Mouse (Mus musculus) bone marrow, adult 2 months (tissue): ENCODE results near the gene Tmem170b. TPM values are rescaled to one million over a fixed set of nuclear protein-coding genes. Genes with fewer than 3 reads are reported as not detected.
A peak's percentile ranks its signal among the peaks of the same experiment; 100 is the strongest.

Experiments used
- H3K27ac ChIP-seq: fragments of 200-500 bp; 2 replicates; pipeline ENCODE4 v1.5.1; 2012; ENCODE audit warnings: low read depth, mild to moderate bottlenecking, control low read depth, inconsistent platforms, low read length; ENCODE audit not compliant: control insufficient read depth, poor library complexity, insufficient read depth
- H3K4me1 ChIP-seq: fragments of 200-500 bp; 2 replicates; pipeline ENCODE4 v1.6.1; 2011; ENCODE audit warnings: low read length; ENCODE audit not compliant: control insufficient read depth, insufficient read depth
- H3K4me3 ChIP-seq: fragments of 200-500 bp; replicated peaks from 2 replicates; pipeline ENCODE3; 2011; ENCODE audit warnings: mild to moderate bottlenecking, low read depth, low read length, control low read depth; ENCODE audit not compliant: control insufficient read depth
- CTCF ChIP-seq: fragments of 200-500 bp; IDR thresholded peaks from 2 replicates; pipeline ENCODE4 v1.5.1; 2011; ENCODE audit warnings: low read length, control low read depth; ENCODE audit not compliant: control insufficient read depth, insufficient read depth
- POLR2A ChIP-seq: fragments of 200-500 bp; IDR thresholded peaks from 2 replicates; pipeline ENCODE4 v1.6.1; 2011; ENCODE audit warnings: low read depth, mild to moderate bottlenecking, control low read depth, low read length, borderline replicate concordance; ENCODE audit not compliant: control insufficient read depth
- WGBS: fragments of 180-500 bp; shearing (Covaris S2); methylation state at CpG from one replicate; pipeline ENCODE4 v1.1.7; 2018; 5-methylcytosine and 5-hydroxymethylcytosine counted together
- polyA plus RNA-seq: library from polyadenylated mRNA; stranded (reverse); fragments of >200 nt; gene quantifications from 2 replicates; pipeline ENCODE4 v1.2.4, GENCODE M21; 2011; ENCODE audit warnings: low replicate concordance; ENCODE audit not compliant: missing spikeins, insufficient read depth, insufficient read length

The Tmem170b gene
- polyA plus RNA-seq, 1 experiment, result 7.1 TPM

DNA sequence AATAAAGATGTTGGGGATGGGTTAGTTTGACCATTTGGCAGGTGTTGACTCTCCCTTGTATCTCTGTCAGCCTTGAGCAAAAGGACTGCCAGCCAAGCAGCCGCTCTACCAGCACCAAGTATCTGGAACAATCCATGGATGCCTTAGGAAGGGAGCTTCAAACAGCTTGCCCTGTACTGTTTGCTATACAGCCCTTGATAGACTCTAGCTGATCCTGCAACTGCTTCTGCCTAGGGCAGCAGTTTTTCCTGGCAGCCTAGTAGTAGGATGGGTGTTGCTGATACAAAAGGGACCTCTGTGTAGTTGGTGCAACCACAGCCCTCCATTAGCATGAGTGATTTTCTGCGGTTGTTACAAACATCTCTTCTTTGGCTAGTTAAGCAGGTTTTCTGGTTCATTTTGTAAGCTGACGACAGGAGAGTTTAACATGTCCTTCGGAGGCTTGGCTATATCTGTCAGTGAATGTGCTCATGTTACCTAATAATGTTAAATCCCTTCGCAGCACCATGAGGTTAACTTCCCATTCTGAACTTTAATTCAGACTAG, 1.7 kb upstream of the Tmem170b start:
- peaks cover 4% of the 10 kb centered on the region; the same call in 1 of the 2 replicates for H3K4me1 ChIP-seq
- no peak overlapping the region for H3K4me3 ChIP-seq
- H3K27ac ChIP-seq, result peak overlapping the region; percentile 81
- 51% methylated on average over 5 of the region's 5 CpGs for WGBS
- TF ChIP-seq POLR2A, result no peak
- TF ChIP-seq CTCF, result no peak

DNA sequence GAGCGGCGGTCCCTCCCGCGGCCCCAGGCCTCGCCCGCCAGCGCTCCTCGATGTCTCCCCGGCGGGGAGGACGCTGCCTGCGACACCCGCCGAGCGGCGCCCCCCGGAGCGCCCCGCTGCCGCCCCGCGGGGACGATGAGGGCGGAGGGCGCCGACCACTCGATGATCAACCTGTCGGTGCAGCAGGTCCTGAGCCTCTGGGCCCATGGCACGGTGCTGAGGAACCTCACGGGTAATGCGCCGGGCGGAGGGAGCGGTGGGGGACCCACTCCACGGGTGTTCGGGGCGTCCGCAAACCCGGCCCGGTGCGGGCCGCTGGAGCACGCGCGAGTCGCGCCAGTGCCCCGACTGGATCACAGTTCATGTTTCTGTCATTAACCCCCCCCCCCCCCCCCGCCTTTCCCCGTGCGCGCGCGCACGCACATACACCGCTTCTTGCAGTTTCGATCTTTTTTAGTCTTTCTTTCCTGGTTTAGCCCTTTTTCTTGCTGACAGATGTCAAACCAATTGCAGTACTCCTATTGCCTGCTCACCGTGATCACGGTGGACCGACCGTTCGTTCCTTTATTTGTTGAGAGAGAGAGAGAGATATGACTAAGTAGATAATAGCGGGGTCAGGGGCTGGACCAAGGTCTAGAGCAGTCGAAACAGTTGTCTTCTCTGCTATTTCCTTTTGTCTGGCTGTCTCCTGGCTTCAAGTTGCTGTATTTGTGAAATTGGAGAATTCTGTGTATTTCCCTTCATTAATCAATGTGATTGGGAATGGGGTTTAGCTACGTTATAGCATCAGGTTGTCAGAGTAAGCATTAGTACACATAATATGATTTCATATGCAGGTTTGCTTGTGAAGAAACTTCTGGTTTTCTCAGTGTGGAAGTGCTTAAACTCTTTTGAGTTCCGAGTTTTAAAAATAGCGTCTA, 634 bp downstream of the Tmem170b start:
- Histone ChIP-seq H3K4me3 (peak overlapping the region; percentile 87), H3K4me1 (peaks cover 4% of the 10 kb centered on the region; the same call in 1 of the 2 replicates), H3K27ac (peak overlapping the region; percentile 99)
- TF ChIP-seq CTCF (no peak), POLR2A (no peak)
- WGBS, result 1% methylated on average over 67 of the region's 67 CpGs

DNA sequence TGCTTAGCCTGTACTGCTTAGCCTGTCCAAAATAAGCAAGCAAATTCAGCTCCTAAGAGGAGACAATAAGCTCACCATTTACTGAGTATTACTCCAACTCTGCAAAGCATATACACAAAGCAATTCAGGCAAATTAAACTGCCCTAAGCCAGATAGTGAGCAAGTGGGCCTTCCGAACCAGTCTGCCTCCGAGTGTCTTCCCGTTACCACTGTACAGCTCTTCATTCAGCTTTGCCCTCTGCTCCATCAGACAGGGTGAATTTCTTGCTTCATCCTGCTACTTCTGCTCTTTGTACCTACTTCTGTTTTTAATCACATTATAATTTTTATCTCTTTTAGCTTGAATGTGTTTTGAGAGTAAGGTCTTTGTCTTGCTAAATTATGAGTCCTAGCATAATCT, 1.9 kb downstream of the Tmem170b start:
- Histone ChIP-seq H3K4me3 (peak overlapping the region; percentile 56), H3K27ac (peak overlapping the region; percentile 15; the same call in 1 of the 2 replicates), H3K4me1 (peaks cover 4% of the 10 kb centered on the region; the same call in 1 of the 2 replicates)
- 45% methylated on average over 3 of the region's 3 CpGs for WGBS
- TF ChIP-seq CTCF, result no peak
- no peak for TF ChIP-seq POLR2A

DNA sequence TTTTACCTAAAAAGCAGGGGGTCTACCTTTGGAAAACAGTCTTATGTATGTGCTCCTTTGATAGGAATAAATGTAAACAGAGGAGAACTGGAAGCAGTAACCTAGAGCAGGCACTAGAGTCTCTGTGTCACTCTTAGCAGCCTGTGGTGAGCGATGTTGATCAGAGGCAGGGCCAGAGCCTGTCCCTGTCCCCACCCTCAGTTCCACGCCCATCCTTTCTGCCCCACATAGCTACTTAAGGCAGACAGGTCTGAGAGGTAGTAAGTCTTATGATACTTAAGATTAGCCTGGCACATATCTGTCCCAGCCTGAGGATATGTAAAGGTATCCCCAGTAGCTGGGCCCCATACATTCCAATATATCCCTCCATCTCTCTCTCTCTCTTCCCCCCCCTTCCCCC, 2.9 kb downstream of the Tmem170b start:
- H3K27ac ChIP-seq, result no peak overlapping the region
- no peak overlapping the region for H3K4me3 ChIP-seq
- peaks cover 4% of the 10 kb centered on the region; the same call in 1 of the 2 replicates for H3K4me1 ChIP-seq
- TF ChIP-seq CTCF, result no peak
- no peak for TF ChIP-seq POLR2A
- WGBS, result 47% methylated on average over 2 of the region's 2 CpGs

DNA sequence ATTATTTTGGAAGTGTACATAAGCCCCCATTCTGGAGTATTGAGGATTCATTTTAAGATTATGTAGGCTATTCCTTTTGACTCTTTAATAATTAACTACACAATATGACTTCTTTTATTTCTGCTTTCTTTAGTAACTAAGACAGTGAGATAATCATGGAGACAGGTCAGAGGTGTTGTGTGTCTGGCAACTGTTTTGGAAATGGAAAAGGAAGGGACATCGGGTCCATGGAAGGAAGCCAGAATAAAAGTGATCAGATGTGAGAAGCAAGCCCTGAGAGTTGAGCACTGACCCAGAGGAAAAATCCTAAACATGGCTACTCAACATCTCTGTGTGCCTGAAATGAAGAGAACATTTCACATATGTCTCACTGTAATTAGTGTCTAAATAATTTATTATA, 5.3 kb downstream of the Tmem170b start:
- Histone ChIP-seq H3K4me1 (peaks cover 2% of the 10 kb centered on the region; the same call in 1 of the 2 replicates), H3K27ac (no peak overlapping the region), H3K4me3 (no peak overlapping the region)
- 73% methylated on average over 1 of the region's 1 CpGs for whole genome bisulfite sequencing
- TF ChIP-seq CTCF (no peak), POLR2A (no peak)

DNA sequence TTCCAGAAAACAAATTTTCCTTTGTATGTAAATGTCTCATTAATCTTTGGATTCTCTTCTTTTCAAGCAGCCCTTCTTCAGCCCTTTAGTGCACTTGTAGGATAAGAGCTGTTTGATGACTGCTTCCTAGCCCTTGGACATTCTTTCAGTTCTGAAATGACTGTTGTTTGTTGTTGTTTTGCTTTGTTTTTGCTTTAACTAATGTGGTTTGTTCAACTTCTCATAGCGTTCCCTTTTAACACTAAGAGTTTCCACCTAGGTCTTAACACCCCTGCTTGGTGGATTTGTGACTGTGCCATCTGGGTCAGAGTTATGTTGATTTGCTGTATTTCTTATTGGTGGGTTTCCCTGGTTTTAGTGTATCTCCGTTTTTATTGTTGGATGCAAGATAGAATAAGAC, 8.8 kb downstream of the Tmem170b start:
- H3K4me3 ChIP-seq, result no peak overlapping the region
- WGBS, result 72% methylated on average over 2 of the region's 2 CpGs
- no peak for TF ChIP-seq POLR2A
- TF ChIP-seq CTCF, result no peak
- H3K4me1 ChIP-seq, result peaks cover 8% of the 10 kb centered on the region
- H3K27ac ChIP-seq, result no peak overlapping the region

DNA sequence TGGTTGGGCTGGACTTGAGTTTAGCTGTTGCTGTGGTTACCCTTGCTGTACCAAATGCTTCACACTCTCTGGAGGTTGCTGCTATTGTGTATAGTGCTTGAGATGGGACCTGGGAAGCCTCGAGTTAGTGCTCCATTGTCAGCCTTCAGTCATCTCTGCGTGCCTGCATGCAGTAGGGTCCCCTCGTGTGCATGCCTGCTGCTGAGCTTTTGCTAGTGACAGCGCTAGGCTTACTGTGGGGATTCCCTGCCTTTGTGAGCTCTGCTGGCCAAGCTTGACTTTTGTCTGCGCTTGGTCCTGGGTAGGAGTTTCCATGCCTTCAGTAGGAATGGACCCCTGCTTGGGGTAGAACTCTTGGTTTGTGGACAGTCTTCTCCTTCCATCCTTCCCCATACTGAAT, 9.3 kb downstream of the Tmem170b start:
- WGBS, result 81% methylated on average over 5 of the region's 5 CpGs
- H3K27ac ChIP-seq, result no peak overlapping the region

DNA sequence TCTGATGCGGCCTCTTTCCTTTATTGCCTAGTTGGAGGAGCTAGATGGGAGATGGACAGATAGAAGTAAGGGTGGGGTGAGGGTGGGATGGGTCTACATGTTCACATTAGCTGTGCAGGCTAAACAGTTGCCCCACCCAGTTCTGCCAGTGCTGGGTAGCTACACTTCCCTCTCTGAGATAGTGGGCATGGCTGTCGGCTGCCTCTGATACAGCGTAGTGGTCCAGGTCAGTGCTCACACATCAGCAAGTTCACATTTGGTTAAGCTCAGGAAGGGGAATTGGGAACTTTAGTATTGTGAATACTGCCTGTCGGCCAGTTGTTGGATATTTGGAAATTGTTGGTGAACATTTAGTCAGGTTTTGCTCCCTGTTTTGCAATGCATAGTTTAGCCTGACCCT, 13.8 kb downstream of the Tmem170b start:
- Histone ChIP-seq H3K4me3 (no peak overlapping the region), H3K4me1 (peaks cover 12% of the 10 kb centered on the region), H3K27ac (no peak overlapping the region)
- no peak for TF ChIP-seq CTCF
- TF ChIP-seq POLR2A, result no peak
- 33% methylated on average over 4 of the region's 4 CpGs for WGBS

More for the DNA sequence above, 9.3 kb downstream of the Tmem170b start:
- TF ChIP-seq POLR2A, result no peak
- no peak for TF ChIP-seq CTCF
- Histone ChIP-seq H3K4me3 (no peak overlapping the region), H3K4me1 (peaks cover 8% of the 10 kb centered on the region)

DNA sequence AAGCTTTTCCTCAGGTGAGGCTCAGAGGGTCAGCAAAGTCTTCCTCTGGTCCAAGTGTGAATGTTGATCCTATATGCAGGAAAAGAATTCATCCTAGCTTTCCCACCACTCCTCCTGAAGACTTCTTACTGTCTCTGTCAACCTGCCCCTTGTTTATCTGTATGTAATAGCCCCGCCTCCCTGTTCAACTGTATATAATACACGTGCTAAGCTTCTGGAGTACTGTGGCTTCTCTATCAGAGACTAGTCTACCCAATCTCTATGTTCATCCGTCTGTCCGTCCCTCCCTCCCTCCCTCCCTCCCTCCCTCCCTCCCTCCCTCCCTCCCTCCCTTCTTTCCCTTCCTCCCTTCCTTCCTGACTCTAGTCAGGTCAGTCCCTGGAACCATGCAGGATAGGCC, 14.4 kb downstream of the Tmem170b start:
- TF ChIP-seq CTCF, result no peak
- no peak for TF ChIP-seq POLR2A
- Histone ChIP-seq H3K4me3 (no peak overlapping the region), H3K27ac (no peak overlapping the region), H3K4me1 (peaks cover 15% of the 10 kb centered on the region)
- WGBS, result 57% methylated on average over 4 of the region's 4 CpGs
